Mouse (Mus musculus) thymus, postnatal 36 days (tissue): Measurements from ENCODE around the gene Pdgfa.

ENCODE experiments used
- DNase-seq, 2 experiments: peaks; one replicate each; pipeline ENCODE4 v3.0.0; 2022; ENCODE audit warnings: mixed read lengths in 2 of 2

Gene Pdgfa

GRCm38 (mm10) chr5:138997171-138997788, at the start of gene Pdgfa:
Pdgfa (minus strand) TSS chr5:138997370.
- no peak for DNase-seq

DNA sequence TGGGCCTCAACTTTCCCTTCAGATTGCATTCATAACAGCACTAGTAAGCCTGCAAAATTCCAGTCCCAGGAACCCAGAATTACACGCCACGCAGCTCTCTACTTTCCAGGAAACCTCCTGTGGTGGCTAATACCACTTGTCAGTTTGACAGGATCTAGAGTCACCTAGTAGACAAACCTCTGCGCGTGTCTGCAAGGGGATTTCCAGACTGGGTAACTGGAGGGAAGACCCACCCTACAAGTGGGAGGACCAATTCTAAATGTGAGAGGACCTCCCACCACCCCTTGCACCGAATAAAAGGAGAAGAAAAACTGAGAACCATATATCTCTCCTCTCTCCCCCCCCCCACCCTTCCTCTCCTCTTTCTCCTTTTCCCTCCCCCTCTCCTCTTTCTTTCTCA, 49.5 kb upstream of the Pdgfa start:
- no peak for DNase-seq

GRCm38 (mm10) chr5:139043546-139043945, 46.4 kb upstream of the Pdgfa start:
- no peak for DNase-seq

GRCm38 (mm10) chr5:139042299-139042698, 45.1 kb upstream of the Pdgfa start:
- DNase-seq: no peak

DNA sequence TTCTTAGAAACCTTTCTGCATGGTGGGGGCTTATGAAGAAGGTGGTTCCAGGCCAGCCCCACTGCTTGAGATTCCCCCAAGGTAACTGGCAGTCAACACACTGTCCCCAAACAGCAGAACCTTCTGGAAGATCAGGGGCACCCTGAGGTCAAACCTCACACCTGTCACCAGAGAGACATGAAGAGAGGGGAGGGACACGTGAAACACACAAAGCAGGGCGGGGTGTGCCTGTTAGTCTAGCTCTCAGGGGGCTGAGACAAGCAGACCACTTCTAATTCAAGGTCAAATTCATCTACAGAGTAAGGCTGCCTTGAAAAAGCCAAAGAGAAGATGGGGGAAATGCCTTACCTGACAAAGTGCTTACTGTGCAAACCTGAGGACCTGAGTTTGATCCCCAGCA, 38.0 kb upstream of the Pdgfa start:
- DNase-seq: no peak

DNA sequence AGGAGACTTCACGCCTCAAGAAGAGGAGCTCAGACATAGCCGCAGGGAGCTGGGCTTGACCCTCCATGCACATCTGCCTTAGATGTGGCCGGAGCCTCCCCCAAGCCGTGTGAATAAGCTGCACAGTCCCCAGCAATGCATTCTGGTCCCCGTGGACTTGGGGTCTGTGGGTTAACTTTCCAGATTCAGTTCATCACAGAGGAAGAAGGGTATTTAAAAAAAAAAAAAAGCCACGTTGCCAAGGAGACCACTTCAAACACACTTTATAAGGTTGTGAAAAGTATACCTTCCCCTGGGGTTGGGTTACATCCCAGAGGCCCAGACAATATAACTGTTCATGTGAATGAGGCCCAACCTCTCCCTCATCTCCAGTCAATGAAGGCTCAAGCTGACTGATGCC, 37.6 kb upstream of the Pdgfa start:
- peak in 1 of 2 experiments; percentile 14 for DNase-seq

DNA sequence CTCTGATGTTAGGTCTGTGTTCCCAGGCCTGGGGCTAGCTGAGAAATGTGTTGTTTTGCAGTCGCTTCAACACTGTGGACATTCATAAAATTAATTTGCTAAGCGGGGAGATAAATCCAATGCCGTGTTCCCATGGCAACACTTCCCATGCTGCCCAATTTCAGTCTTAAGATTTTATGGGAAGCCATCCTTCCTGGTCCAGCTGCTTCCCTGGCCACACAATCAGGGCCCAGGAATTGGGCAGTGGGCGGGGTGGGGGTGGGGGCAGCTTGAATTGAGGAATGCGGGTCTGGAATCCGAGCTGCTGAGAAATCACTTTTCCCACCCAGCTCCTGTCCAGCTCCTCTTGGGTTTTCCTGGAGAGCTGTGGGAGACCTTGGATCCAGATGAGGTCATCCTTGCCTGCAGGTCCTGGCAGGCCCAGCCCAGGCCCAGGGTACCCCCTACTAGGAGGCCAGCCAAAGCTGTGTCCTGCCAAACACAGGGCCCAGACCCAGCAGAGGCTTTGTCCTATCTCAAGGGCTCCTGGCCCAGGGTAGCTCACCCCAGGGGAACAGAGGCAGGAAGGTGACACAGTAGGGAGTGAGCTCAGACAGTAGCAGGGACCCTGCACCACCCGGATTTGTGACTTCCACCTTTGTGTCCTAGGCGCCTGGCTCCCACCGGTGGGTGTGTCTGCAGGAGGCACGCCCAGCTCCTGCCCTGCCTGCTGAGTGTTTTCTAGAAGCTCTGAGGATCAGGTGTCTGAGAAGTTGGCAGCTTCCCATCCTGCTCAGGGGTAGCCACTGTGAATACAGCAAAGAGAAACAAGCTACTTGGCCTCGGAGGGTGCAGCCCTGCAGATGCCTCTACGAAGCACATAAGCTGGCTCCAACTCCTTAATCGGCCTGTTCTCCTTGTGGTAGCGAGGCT, 36.5 kb upstream of the Pdgfa start:
- DNase-seq: no peak

- no peak for DNase-seq
Observed at GRCm38 (mm10) chr5:139027603-139028002, 30.4 kb upstream of the Pdgfa start.

DNA sequence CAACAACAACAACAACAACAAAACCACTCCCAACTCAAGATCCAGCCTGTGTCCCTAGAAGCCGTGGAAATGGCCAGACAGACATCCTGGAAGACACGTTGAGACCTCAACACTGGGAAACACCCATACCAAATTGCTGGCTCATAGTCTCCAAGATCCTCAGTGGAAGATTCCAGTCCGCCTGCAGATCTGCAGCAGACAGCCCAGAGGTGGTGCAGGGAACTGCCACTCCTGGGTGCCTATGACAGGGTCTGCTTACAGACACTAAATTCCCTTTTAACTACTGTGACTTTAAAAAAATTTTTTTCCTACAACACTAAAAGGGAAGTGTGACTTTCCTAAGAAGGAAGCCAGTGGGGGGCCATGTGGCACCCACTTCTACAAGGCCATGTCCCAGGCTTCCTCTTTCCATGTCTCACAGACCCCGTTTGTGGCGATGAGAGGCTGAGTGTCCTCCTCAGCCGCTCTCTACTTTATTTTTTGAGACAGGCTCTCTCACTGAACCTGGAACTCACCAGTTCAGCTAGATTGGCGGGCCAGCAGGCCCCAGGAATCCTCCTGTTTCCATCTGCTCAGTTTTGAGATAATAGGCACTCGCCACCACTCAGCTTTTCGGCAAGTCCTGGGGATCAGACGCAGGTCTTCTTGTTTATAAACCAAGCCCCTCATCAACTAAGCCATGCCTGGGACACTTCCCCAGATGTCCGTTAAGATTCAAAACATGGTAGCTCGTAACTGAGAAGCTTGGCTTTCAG, 27.4 kb upstream of the Pdgfa start:
- DNase-seq: no peak

GRCm38 (mm10) chr5:139020595-139020994, 23.4 kb upstream of the Pdgfa start:
- no peak for DNase-seq

DNA sequence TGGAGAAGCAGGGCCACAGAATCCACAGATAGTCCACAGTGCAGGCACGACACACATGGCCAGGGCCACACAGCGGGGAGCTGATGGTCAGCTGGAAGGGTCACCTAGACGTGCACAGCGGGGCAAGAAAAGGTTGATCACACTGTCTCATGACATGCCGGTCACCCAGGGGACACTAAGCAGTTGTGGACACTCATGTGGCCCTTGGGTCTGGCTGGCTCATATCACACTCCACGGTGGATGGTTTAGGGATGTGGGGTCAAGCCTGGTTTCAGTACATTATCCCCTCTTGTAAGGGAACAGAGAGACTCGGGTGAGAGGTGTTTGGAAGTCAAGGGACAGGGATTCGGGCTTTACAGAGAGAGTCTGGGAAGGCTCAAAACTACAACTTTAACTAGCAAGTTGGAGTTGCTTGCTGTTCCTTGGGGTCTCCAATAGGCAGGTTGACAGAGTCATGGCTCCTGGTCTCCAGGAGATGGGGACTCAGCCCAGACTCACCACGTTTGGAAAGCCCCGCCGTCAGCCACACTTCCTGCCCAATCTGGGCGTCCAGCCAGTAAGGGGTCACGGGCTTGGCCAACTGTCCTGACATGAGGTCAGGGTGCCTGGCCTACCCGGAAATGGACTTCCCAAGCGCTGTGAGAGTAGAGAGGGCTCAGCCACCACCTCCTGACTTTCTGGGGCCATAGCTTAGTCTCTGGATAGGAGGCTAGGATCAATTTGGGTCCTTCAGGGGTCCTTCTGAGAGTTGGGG, 20.4 kb upstream of the Pdgfa start:
- no peak for DNase-seq

- no peak for DNase-seq
Observed at GRCm38 (mm10) chr5:139015097-139015496, 17.9 kb upstream of the Pdgfa start.

GRCm38 (mm10) chr5:139010649-139011048, 13.5 kb upstream of the Pdgfa start:
- DNase-seq: no peak

DNA sequence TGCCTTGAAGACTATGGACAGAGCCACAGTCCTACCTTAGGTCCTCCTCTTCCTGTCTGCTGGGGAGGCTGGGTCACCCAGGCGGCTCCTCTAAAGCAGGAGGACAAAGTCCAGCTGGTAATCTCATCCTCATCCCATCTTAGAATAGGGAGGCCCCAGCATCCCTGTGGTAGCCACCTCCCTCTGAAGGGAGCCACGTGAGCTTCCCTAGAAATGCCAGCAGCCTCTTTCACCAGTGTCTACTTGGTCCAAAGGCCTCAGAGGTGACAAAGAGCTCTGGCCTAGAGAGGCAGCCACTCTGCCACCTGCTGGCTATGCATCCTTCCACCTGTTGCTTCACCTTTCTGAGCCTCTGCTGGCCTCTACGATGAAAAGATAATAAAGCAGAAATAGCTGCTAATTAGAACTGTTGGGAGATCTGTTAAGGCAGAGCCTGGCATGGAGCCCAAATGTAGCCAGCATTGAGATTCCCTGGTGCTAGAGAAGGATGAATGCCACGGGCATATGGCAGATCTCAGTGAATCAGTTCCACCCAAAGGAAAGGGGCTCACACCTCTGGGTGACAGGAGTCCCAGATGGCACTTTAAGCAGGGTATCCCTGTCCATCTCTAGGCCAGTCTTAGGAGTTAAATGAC, 10.1 kb upstream of the Pdgfa start:
- no peak for DNase-seq

- no peak for DNase-seq
Observed at GRCm38 (mm10) chr5:139004588-139004987, 7.4 kb upstream of the Pdgfa start.

GRCm38 (mm10) chr5:138999716-139000115, 2.5 kb upstream of the Pdgfa start:
- no peak for DNase-seq

- no peak for DNase-seq
Observed at GRCm38 (mm10) chr5:138997936-138998580, 888 bp upstream of the Pdgfa start.

GRCm38 (mm10) chr5:138996322-138997073, 672 bp downstream of the Pdgfa start:
- DNase-seq: no peak

- peak in 1 of 2 experiments; percentile 22 for DNase-seq
Observed at GRCm38 (mm10) chr5:138995721-138996311, 1.4 kb downstream of the Pdgfa start.
